11 mouse cellular contexts compared by ENCODE assay signal in genomic region chr5:112641131-112641530, GRCm38 (mm10).
DNase-seq lines count a peak whose midpoint lies in the region; ATAC-seq and TF ChIP-seq lines count a peak whose summit lies in the region.
"Had no signal": no experiment of that assay in that cellular context is flagged by ENCODE, and none has a peak within 500 bp of the region (broad histone marks: within the 10 kb centered on the region; RNA-seq: fewer than 3 reads in every experiment).

No protein-coding gene starts in this region.

- no peak overlapping the region for H3K27ac ChIP-seq in heart, embryonic 12.5 days (ENCODE audit: poor library complexity, severe bottlenecking)
- H3K27ac ChIP-seq in stomach, embryonic 14.5 days (ENCODE audit: low read length) = no peak overlapping the region
- no peak overlapping the region for H3K27ac ChIP-seq in stomach, postnatal 0 days (replicated peaks)
- H3K27ac ChIP-seq in liver, embryonic 13.5 days = no peak overlapping the region
- no peak overlapping the region for H3K27ac ChIP-seq in stomach, embryonic 16.5 days (ENCODE audit: low read length)
- H3K27ac ChIP-seq: layer of hippocampus, adult 2 months; liver, embryonic 14.5 days had no signal

- 14% methylated on average over 20 of the region's 20 CpGs for WGBS in heart, embryonic 12.5 days
- WGBS in stomach, embryonic 14.5 days = 15% methylated on average over 20 of the region's 20 CpGs
- WGBS in stomach, postnatal 0 days = 25% methylated on average over 20 of the region's 20 CpGs
- WGBS in liver, embryonic 13.5 days (ENCODE audit: insufficient replicate concordance) = 11% methylated on average over 20 of the region's 20 CpGs
- 21% methylated on average over 20 of the region's 20 CpGs for WGBS in stomach, embryonic 16.5 days

- no peaks in the 10 kb centered on the region for H3K36me3 ChIP-seq in heart, embryonic 12.5 days
- H3K36me3 ChIP-seq in stomach, embryonic 14.5 days (ENCODE audit: control insufficient read depth, insufficient read depth, low read length) = no peaks in the 10 kb centered on the region
- no peaks in the 10 kb centered on the region for H3K36me3 ChIP-seq in stomach, postnatal 0 days (ENCODE audit: control insufficient read depth, insufficient read depth, low read length)
- H3K36me3 ChIP-seq in liver, embryonic 13.5 days = no peaks in the 10 kb centered on the region
- no peaks in the 10 kb centered on the region for H3K36me3 ChIP-seq in stomach, embryonic 16.5 days (ENCODE audit: control insufficient read depth, insufficient read depth, low read length)

- peak overlapping the region; percentile 6 for H3K4me3 ChIP-seq in heart, embryonic 12.5 days
- no peak overlapping the region for H3K4me3 ChIP-seq in stomach, embryonic 14.5 days (ENCODE audit: low read depth, low read length)
- H3K4me3 ChIP-seq in stomach, postnatal 0 days (ENCODE audit: low read depth, low read length) = no peak overlapping the region; the same call in 1 of the 2 replicates
- H3K4me3 ChIP-seq in liver, embryonic 13.5 days (replicated peaks) = no peak overlapping the region
- no peak overlapping the region for H3K4me3 ChIP-seq in stomach, embryonic 16.5 days (replicated peaks; ENCODE audit: low read length)
- H3K4me3 ChIP-seq: layer of hippocampus, adult 2 months had no signal

- H3K27me3 ChIP-seq in heart, embryonic 12.5 days (replicated peaks) = peaks cover 79% of the 10 kb centered on the region
- H3K27me3 ChIP-seq in stomach, embryonic 14.5 days (ENCODE audit: control insufficient read depth, insufficient read depth, low read length) = 0 out of 2 replicates have a peak, but pooled peaks cover 3% of the 10 kb centered on the region
- no peaks in the 10 kb centered on the region for H3K27me3 ChIP-seq in stomach, postnatal 0 days (ENCODE audit: control insufficient read depth, insufficient read depth, low read length)
- no peaks in the 10 kb centered on the region for H3K27me3 ChIP-seq in liver, embryonic 13.5 days
- no peaks in the 10 kb centered on the region for H3K27me3 ChIP-seq in stomach, embryonic 16.5 days (ENCODE audit: control insufficient read depth, insufficient read depth, low read length)
- H3K27me3 ChIP-seq: Patski had no signal

- H3K9me3 ChIP-seq in heart, embryonic 12.5 days (replicated peaks) = no peaks in the 10 kb centered on the region
- H3K9me3 ChIP-seq in stomach, embryonic 14.5 days (ENCODE audit: control insufficient read depth, low read depth, low read length) = 0 out of 2 replicates have a peak, but pooled peaks cover 3% of the 10 kb centered on the region
- H3K9me3 ChIP-seq in stomach, postnatal 0 days (ENCODE audit: control insufficient read depth, low read length) = no peaks in the 10 kb centered on the region
- no peaks in the 10 kb centered on the region; the same call in 1 of the 2 replicates for H3K9me3 ChIP-seq in liver, embryonic 13.5 days (replicated peaks)
- no peaks in the 10 kb centered on the region for H3K9me3 ChIP-seq in stomach, embryonic 16.5 days (replicated peaks; ENCODE audit: control insufficient read depth, low read length)

- no peak for DNase-seq in heart, adult 8-10 months (ENCODE audit: low spot score)
- no peak for DNase-seq in stomach, postnatal 0 days (ENCODE audit: low spot score)
- no peak for DNase-seq in liver, embryonic 13.5 days
- no peak for DNase-seq in layer of hippocampus, adult 8-10 months (ENCODE audit: low spot score in 2 of 2)
- DNase-seq in c-Kit-positive CD71-positive TER-119-positive erythroid progenitor cells, embryonic 14.5 days (ENCODE audit: low spot score) = no peak

- TF ChIP-seq EP300 in stomach, postnatal 0 days (optimal IDR thresholded peaks at IDR 0.05) = no peak

- ATAC-seq in heart, embryonic 12.5 days (ENCODE audit: insufficient number of reproducible peaks, low FRiP score) = no peak
- no peak for ATAC-seq in stomach, embryonic 14.5 days (ENCODE audit: insufficient number of reproducible peaks, insufficient read depth, low FRiP score, low read depth)
- ATAC-seq in stomach, postnatal 0 days (ENCODE audit: low FRiP score, low TSS enrichment) = no peak
- ATAC-seq in liver, embryonic 13.5 days (ENCODE audit: low read depth) = no peak
- ATAC-seq in stomach, embryonic 16.5 days (ENCODE audit: insufficient read depth, low FRiP score) = no peak
- ATAC-seq: Patski had no signal

- H3K4me2 ChIP-seq in heart, embryonic 12.5 days = peak overlapping the region; percentile 44
- 0 out of 2 replicates have a peak overlapping the region, but pooled peaks have one; percentile 3 for H3K4me2 ChIP-seq in stomach, embryonic 14.5 days (replicated peaks; ENCODE audit: low read depth, low read length)
- H3K4me2 ChIP-seq in stomach, postnatal 0 days (replicated peaks; ENCODE audit: low read depth) = no peak overlapping the region
- peak overlapping the region; percentile 21 for H3K4me2 ChIP-seq in liver, embryonic 13.5 days
- H3K4me2 ChIP-seq in stomach, embryonic 16.5 days (ENCODE audit: low read depth, low read length) = 0 out of 2 replicates have a peak overlapping the region, but pooled peaks have one; percentile 9

- H3K9ac ChIP-seq in heart, embryonic 12.5 days = no peak overlapping the region
- H3K9ac ChIP-seq in stomach, embryonic 14.5 days (replicated peaks; ENCODE audit: low read depth, low read length) = no peak overlapping the region
- H3K9ac ChIP-seq in stomach, postnatal 0 days (ENCODE audit: low read length) = no peak overlapping the region
- H3K9ac ChIP-seq in liver, embryonic 13.5 days = no peak overlapping the region
- H3K9ac ChIP-seq in stomach, embryonic 16.5 days (ENCODE audit: low read length) = no peak overlapping the region
- H3K9ac ChIP-seq: liver, embryonic 14.5 days had no signal

- H3K4me1 ChIP-seq in heart, embryonic 12.5 days (replicated peaks) = peaks cover 5% of the 10 kb centered on the region; the same call in 1 of the 2 replicates
- no peaks in the 10 kb centered on the region for H3K4me1 ChIP-seq in stomach, embryonic 14.5 days (ENCODE audit: control insufficient read depth, insufficient read depth, low read length)
- H3K4me1 ChIP-seq in stomach, postnatal 0 days (replicated peaks; ENCODE audit: control insufficient read depth, insufficient read depth) = no peaks in the 10 kb centered on the region
- peaks cover 3% of the 10 kb centered on the region for H3K4me1 ChIP-seq in liver, embryonic 13.5 days (replicated peaks)
- H3K4me1 ChIP-seq in stomach, embryonic 16.5 days (ENCODE audit: control insufficient read depth, insufficient read depth, low read length) = no peaks in the 10 kb centered on the region

- TF ChIP-seq CTCF in stomach, postnatal 0 days (IDR thresholded peaks at IDR 0.05; ENCODE audit: low read depth) = no peak
